Comparison of ENCODE assay signal across 12 mouse cellular contexts in genomic region chr10:9549913-9550709, GRCm38 (mm10).
A peak's percentile ranks its signal among the peaks of the same experiment; 100 is the strongest.
DNase-seq lines count a peak whose midpoint lies in the region; ATAC-seq and TF ChIP-seq lines count a peak whose summit lies in the region.
"Had no signal": no experiment of that assay in that cellular context is flagged by ENCODE, and none has a peak within 500 bp of the region (broad histone marks: within the 10 kb centered on the region; RNA-seq: fewer than 3 reads in every experiment).

No protein-coding gene starts in this region.

- no peak overlapping the region for H3K4me3 ChIP-seq in kidney, embryonic 16.5 days (ENCODE audit: low read length)
- no peak overlapping the region for H3K4me3 ChIP-seq in embryonic facial prominence, embryonic 10.5 days
- no peak overlapping the region for H3K4me3 ChIP-seq in liver, embryonic 12.5 days
- no peak overlapping the region for H3K4me3 ChIP-seq in thymus, adult 2 months (ENCODE audit: control insufficient read depth, insufficient read depth, low read length)
- H3K4me3 ChIP-seq: limb, embryonic 12.5 days had no signal

- no peak for TF ChIP-seq POLR2A in thymus, adult 2 months (IDR thresholded peaks at IDR 0.05; ENCODE audit: control insufficient read depth, extremely low read depth, insufficient read depth, low read length, poor library complexity)

- no peaks in the 10 kb centered on the region for H3K27me3 ChIP-seq in kidney, embryonic 16.5 days (ENCODE audit: insufficient read depth, low read length)
- H3K27me3 ChIP-seq in embryonic facial prominence, embryonic 10.5 days (replicated peaks; ENCODE audit: low read depth, poor library complexity, severe bottlenecking): no peaks in the 10 kb centered on the region
- H3K27me3 ChIP-seq in liver, embryonic 12.5 days (replicated peaks): no peaks in the 10 kb centered on the region
- no peaks in the 10 kb centered on the region for H3K27me3 ChIP-seq in thymus, adult 2 months (ENCODE audit: control insufficient read depth, insufficient read depth, low read length)
- H3K27me3 ChIP-seq: limb, embryonic 12.5 days had no signal

- H3K27ac ChIP-seq in kidney, embryonic 16.5 days (ENCODE audit: low read length): peak overlapping the region; percentile 53
- no peak overlapping the region for H3K27ac ChIP-seq in embryonic facial prominence, embryonic 10.5 days (replicated peaks)
- peak overlapping the region; percentile 1; the same call in 1 of the 2 replicates for H3K27ac ChIP-seq in liver, embryonic 12.5 days
- no peak overlapping the region for H3K27ac ChIP-seq in thymus, adult 2 months (ENCODE audit: control insufficient read depth, insufficient read depth, low read length)
- H3K27ac ChIP-seq: limb, embryonic 12.5 days had no signal

- no peak for DNase-seq in kidney, adult 9 months
- DNase-seq in NIH3T3 (ENCODE audit: low read depth): peak; percentile 57
- peak; percentile 52 for DNase-seq in embryonic facial prominence, embryonic 10.5 days (ENCODE audit: low spot score)
- no peak for DNase-seq in thymus, adult 2 months
- no peak for DNase-seq in gastrocnemius, postnatal 36 days
- DNase-seq: adrenal gland, adult 2 months; cerebellum, postnatal 14 days; kidney, postnatal 25 days; thymus, postnatal 4 days had no signal

- H3K36me3 ChIP-seq in kidney, embryonic 16.5 days (ENCODE audit: insufficient read depth, low read length): no peaks in the 10 kb centered on the region
- H3K36me3 ChIP-seq in embryonic facial prominence, embryonic 10.5 days (replicated peaks): no peaks in the 10 kb centered on the region
- no peaks in the 10 kb centered on the region for H3K36me3 ChIP-seq in liver, embryonic 12.5 days
- no peaks in the 10 kb centered on the region for H3K36me3 ChIP-seq in thymus, adult 2 months (ENCODE audit: control insufficient read depth, insufficient read depth, low read length)
- H3K36me3 ChIP-seq: limb, embryonic 12.5 days had no signal

- H3K9ac ChIP-seq in kidney, embryonic 16.5 days (replicated peaks; ENCODE audit: low read length): no peak overlapping the region
- no peak overlapping the region for H3K9ac ChIP-seq in liver, embryonic 12.5 days
- H3K9ac ChIP-seq: limb, embryonic 12.5 days had no signal

- H3K4me2 ChIP-seq in kidney, embryonic 16.5 days (replicated peaks; ENCODE audit: low read depth, low read length): 0 out of 2 replicates have a peak overlapping the region, but pooled peaks have one; percentile 7
- no peak overlapping the region for H3K4me2 ChIP-seq in liver, embryonic 12.5 days
- H3K4me2 ChIP-seq: limb, embryonic 12.5 days had no signal

- peaks cover 4% of the 10 kb centered on the region; the same call in 1 of the 2 replicates for H3K4me1 ChIP-seq in kidney, embryonic 16.5 days (ENCODE audit: insufficient read depth, low read length)
- H3K4me1 ChIP-seq in embryonic facial prominence, embryonic 10.5 days: peaks cover 24% of the 10 kb centered on the region
- H3K4me1 ChIP-seq in liver, embryonic 12.5 days: no peaks in the 10 kb centered on the region
- no peaks in the 10 kb centered on the region for H3K4me1 ChIP-seq in thymus, adult 2 months (replicated peaks; ENCODE audit: control insufficient read depth, insufficient read depth, low read length)

- intact Hi-C loops in gastrocnemius, postnatal 36 days (cut with DNase I): no loop called here

- no peaks in the 10 kb centered on the region for H3K9me3 ChIP-seq in kidney, embryonic 16.5 days (ENCODE audit: low read length)
- H3K9me3 ChIP-seq in embryonic facial prominence, embryonic 10.5 days: no peaks in the 10 kb centered on the region
- no peaks in the 10 kb centered on the region for H3K9me3 ChIP-seq in liver, embryonic 12.5 days (replicated peaks)
- H3K9me3 ChIP-seq: limb, embryonic 12.5 days had no signal

- no peak for TF ChIP-seq CTCF in thymus, adult 2 months (IDR thresholded peaks at IDR 0.05; ENCODE audit: borderline replicate concordance, control insufficient read depth, extremely low read depth, insufficient read depth, low read length, poor library complexity)

- WGBS in kidney, embryonic 16.5 days: 42% methylated on average over 10 of the region's 10 CpGs
- WGBS in embryonic facial prominence, embryonic 10.5 days: 48% methylated on average over 10 of the region's 10 CpGs
- WGBS in liver, embryonic 12.5 days (ENCODE audit: insufficient replicate concordance): 49% methylated on average over 10 of the region's 10 CpGs
- 91% methylated on average over 10 of the region's 10 CpGs for WGBS in thymus, adult 2 months

- peak; percentile 90 for ATAC-seq in kidney, embryonic 16.5 days (ENCODE audit: low FRiP score, low TSS enrichment)
- ATAC-seq in liver, embryonic 12.5 days: no peak

Comparison
In these comparisons a context has a peak if more than half of its experiments do, and no peak if none do; other contexts are left out.
1. H3K27ac ChIP-seq: peak in kidney, embryonic 16.5 days (single experiment) and liver, embryonic 12.5 days (single experiment); none in embryonic facial prominence, embryonic 10.5 days (single experiment) and thymus, adult 2 months (single experiment).
2. DNase-seq: peak in NIH3T3 (single experiment) and embryonic facial prominence, embryonic 10.5 days (single experiment); none in kidney, adult 9 months (single experiment), thymus, adult 2 months (single experiment) and gastrocnemius, postnatal 36 days (0 of 2).